Mouse (Mus musculus) 3T3-L1 (cell line): ENCODE results near the gene Gm10197.

Source experiments
- DNase-seq: peaks from one replicate; pipeline ENCODE4 v3.0.0-alpha.2; 2015; ENCODE audit warnings: low read depth, low spot score

Gm10197 gene

DNA sequence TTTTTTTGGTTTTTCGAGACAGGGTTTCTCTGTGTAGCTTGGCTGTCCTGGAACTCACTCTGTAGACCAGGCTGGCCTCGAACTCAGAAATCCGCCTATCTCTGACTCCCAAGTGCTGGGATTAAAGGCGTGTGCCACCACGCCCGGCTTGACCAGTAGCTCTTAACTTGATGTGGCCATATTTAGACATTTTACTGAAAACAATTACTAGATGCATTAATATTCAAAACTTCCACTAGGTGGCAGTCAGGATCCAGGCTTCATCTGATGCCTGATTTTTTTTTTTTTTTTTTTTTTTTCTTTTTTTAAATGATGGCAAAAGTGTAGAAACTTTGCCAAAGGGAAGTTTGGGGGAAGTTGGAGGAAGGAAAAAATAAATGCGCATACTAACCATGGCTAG is 23.0 kb upstream of the Gm10197 start:
- peak; percentile 91 for DNase-seq

DNA sequence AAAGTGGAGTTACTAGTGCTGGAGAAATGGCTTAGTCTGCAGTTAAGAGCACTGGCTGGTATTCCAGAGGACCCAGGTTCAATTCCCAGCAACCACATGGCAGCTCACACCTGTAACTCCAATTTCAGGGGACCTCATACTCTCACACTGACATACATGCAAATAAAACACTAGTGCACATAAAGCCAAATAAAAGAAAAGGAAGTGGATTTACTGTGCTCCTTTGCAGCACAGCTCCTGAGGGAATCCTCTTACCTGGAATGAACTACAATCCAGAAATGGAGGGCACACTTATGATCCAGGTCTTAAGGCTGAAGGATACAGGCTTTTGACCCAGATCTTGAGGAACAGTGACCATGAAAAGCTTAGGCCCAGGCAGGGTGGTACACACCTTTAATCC is 22.1 kb upstream of the Gm10197 start:
- no peak for DNase-seq

DNA sequence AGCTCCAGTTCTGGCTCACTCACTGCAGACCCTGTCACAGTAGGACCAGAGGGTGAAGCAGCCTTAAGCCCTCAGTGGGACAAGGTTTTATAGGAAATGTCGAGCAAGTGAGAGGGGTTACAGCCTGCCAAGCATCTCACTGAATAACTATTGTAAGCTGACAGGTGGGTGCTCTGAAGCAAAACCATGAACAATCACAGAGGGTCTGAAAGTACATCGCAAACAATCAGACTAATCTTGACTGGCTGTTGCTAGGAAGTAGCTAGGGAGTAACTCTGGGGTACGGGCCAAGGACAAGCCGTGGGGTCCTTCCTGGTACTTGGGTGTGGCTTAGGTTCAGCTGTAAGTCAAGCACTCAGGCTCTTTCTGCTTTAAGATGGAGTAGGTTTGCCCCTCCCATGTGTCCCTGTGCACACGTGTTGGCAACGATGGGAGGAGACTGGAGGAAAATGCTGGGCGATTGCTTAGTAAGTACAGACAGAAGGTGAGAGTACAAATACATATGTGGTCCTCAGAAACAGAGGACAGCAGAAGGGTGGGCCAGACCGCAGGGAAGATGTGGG is 21.3 kb upstream of the Gm10197 start:
- no peak for DNase-seq

DNA sequence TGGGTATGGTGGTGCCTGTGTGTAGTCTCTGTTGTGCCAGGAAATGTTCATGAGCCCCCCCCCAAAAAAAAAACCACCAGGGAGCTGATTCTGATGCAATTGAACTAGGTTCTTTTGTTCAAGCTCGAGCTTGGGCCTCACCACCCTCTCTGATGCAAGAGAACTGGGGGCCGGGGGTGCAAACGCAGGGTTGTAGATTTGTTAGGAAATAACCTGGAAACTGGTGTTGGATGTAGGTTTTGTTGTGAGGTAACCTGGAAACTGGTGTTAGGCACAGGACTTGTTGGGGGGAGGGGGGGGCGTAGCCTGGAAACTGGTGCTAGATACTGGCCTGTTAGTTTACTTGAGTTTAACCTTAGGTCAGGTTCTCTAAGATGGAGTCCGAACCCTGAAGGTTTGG is 20.2 kb upstream of the Gm10197 start:
- peak; percentile 35 for DNase-seq

DNA sequence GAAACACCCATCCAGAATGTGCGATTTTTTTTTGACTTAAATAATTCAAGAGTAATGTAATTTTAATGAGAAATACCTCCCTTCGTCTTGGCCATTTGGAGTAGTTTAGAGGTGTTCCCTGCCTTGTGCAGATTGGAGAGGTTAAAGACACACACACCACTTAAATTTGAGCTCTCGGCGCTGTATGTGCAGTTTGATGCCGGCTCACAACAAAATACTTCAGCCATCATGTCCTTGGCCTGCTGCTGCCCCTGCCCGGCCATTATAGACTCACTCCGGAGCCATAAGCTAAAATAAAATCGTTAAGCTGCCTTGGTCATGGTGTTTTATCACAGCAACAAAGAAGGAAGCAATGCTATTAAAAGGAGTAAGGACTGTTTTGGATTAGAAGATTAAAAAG is 19.8 kb upstream of the Gm10197 start:
- DNase-seq = peak; percentile 24

DNA sequence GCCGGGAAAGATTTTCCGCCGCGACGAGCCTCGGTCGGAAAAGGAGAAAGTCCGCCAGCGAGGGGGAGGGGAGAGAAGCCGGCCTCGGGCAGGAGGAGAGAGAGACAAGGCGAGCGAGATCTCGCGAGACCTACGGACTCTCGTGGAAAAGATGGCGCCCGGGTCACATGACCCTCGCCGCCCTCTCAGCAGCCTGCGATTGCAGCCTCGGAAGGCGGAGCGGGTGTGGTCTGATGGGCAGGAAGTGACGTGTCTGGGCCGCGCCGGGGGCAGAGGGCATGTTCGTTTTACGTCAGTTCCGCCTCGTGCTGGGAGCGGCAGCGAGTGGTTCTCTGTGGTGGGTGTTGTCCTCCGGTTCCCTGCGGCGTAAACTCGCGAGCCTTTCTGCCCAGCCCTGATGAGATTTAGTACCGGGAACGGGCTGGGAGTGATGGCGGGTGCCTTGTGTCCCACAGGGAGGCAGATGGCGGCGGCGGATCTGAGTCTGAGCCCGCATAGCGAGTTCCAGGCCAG is 19.0 kb upstream of the Gm10197 start, which contains the start of gene Smndc1:
Gene Smndc1 (minus strand): TSS at position 84 of the 513 bp plus-strand sequence.
- DNase-seq = peak; percentile 99

DNA sequence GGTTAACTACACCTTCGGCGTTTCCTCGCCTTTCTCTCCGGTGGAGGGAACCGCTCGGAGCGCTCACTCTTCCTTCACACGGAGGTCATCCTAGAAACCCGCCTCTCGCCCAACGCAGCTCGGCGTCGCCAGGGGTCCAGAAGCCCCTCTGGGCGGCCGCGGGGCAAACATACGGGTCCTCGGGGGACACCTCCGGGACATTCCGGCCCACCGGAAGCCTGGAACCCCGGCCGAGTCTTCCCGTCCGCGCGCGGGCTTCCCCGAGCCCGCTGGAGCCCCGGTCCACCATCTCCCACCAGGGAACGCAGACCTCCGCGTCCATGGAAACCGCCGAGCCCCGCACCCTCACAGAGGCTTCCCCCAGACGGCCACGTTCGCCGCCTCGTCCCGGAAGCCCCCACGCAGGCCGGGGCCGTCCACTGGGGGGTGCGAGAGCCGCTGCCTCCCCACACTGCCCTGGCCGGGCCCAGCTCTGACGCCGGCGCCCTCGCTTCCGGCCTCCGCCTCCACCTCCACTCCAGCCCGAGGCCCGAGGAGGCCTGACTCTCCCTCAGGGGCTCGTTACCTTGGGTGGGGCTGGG is 18.4 kb upstream of the Gm10197 start:
- DNase-seq = peak; percentile 25

DNA sequence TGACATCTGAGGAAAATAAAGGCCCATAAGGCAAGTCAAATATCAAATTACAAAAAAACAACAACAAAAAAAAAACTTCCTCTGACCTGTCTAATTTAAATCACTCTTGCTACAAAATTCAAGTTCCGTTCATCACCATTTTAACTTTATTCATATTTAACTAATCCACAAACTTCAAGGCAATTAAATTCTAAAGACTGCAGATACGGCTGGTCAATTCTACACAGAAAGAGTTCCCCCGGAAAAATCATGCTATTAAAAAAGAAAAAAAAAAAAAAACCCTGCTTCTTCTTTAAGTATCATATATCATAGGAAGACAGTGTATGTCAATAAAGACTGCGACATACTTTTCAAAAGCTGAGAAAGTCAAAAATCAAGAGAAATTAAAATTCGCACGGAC is 17.9 kb upstream of the Gm10197 start:
- no peak for DNase-seq

DNA sequence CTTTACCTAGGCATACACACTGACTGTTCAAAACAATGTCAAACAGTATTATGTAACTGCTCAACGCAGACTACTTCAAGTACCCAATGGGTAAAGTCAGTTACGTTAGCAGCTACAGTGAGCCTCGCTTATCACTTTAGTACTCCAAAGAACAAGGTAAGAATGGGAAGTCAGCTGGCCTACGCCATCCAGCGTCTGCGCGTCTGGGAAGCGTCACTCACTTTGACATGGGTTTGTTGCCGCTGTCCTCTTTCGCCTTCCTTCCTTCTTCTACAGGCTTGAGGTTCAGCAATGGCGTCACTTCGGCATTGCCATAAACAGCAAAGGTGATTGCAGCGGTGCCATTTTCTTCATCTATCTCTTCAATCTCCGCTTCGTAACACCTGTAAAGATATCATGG is 11.8 kb upstream of the Gm10197 start:
- no peak for DNase-seq

DNA sequence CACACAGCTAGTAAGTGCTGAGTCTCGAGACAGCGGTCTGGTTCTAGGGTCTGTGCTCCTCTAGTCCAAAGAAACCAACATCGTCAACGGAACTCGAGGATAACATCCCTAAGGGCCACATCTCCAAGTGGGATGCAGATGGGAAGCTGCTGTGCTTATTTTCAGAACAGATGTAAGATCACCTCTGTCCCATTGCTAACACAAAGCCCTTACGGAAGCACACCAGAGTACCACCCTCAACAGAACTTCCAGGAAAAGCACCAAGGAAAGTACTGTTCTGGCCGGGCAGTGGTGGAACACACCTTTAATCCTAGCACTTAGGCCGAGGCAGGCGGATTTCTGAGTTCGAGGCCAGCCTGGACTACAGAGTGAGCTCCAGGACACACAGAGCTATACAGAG is 6.9 kb upstream of the Gm10197 start:
- no peak for DNase-seq

DNA sequence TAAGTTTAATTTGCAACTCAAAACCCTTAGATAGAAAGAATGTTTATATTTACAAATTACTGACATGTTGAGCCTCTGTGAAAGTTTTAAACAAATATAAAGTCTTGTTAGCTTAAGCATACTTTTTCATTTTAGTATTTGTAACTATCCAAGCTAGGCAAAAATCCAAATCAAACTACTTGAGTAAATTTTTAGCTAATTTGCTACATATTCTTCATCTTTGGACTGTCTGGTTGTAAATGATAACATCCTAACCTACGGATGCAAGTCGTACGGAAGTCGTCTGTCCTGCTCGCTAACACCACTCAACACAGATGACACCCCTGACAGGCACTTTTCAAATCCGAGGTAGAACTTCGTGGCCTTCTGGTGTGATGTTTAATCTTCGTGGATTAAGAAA is 6.1 kb upstream of the Gm10197 start:
- no peak for DNase-seq

DNA sequence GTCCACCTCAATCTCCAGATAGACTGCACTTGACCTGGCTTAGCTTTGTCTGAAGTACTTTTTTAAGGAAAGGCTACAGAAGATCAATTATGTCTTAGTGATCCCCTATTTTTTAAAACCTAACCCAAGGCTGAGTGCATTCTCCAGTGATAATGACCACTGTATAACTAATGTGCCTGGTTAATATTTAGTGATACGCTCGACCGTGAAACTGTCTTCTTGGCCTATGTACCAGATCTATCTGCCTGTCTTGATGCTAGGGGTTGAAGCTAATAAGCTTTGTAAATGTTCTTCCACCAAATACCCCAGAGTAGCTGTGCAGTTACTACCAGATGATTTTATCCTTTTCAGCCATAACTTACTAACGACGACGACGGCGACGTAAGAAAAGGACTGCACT is 4.2 kb upstream of the Gm10197 start:
- no peak for DNase-seq

DNA sequence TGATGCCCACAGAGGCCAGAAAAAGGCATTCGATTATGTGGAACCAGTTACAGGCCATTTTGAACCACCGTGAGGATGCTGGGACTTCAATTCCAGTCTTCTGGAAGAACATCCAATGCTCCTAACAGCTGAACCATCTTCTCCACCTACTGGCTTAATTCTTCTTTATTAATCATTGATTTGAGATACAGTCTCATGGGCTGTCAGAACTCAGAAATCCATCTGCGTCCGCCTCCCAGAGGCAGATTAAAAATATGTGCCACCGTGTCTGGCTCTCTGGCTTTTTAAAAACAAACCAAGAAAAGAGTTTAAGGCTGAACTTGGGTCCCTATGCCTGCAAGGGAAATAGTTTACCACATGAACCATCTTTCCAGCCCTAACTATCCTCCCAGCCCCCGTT is 3.7 kb upstream of the Gm10197 start:
- DNase-seq = no peak

DNA sequence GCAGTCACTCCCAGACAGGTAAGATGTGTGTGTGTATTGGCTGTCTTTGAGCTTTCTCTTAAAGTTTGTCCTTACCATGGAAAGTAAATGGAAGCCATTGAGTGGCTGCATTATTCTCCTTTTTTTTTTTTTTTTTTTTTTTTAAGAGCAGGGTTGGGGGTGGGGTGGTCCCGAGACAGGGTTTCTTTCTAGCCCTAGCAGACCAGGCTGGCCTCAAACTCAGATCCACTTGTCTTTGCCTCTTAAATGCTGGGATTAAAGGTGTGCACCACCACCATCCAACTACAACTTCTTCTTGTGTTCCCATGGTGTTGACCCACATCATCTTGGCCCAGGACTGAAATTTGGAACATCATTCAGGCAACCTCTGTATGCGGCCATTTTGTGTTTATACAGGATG is 2.0 kb upstream of the Gm10197 start:
- no peak for DNase-seq

DNA sequence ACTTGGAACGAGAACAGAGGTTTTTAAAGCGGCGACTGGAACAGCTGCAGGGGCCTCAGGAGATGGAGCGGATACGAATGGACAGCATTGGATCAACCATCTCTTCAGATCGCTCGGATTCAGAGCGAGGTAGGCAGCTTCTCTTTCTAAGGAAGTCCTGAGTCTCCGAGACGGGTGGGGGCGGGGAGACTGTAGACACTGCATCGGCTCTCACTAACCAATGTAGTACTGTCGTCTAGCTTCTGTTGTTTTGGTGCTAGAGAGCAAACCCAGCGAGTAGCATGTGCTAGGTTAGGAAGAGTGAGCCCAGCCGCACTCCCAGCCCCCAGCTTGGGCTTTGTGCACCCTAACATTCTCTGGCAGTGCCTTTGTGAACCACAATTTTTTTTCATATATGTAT is 1.3 kb downstream of the Gm10197 start:
- no peak for DNase-seq

DNA sequence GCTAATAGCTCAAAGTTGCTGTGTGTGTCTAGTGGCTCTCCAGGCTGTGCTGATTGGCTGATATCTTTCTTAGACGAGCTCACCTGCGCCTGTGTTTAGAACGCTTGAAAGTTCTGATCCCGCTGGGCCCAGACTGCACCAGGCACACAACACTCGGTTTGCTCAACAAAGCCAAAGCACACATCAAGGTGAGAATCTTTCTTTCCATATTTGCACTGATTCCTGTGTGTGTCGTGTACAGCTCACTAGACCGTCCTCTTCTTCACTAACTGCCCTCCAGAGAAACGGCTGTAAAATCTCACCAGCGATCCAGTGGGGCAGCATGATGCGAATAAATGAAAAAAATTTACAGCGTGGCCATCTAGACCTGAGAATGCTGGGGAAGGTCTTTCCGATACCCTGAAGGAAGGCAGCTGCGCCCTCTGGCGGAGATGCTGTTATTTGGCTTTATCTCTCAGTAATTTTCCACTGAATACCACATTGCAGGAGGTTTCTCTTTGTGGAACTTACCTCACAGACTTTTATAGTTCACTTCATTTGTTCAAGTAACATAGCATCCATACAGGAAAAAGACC is 2.0 kb downstream of the Gm10197 start:
- DNase-seq = peak; percentile 77

DNA sequence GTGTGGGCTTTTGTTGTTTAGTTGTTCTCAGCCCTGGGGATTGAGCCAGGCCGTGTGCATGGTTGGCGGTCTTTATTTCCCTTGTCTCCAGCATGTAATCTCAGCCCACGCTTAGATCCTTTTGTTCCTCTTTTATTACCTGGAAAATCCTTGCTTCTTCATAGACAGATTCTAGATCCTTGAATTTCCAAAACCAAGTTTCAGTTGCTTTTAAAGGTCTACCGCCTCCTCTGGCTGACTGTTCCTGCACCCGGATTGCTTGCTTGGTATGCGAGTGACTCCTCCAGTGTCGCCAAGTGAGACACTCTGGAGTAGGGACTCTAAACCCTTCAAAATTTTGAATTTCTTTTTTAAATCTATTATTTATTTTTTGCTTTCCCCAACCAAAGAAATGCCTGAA is 4.7 kb downstream of the Gm10197 start:
- no peak for DNase-seq

DNA sequence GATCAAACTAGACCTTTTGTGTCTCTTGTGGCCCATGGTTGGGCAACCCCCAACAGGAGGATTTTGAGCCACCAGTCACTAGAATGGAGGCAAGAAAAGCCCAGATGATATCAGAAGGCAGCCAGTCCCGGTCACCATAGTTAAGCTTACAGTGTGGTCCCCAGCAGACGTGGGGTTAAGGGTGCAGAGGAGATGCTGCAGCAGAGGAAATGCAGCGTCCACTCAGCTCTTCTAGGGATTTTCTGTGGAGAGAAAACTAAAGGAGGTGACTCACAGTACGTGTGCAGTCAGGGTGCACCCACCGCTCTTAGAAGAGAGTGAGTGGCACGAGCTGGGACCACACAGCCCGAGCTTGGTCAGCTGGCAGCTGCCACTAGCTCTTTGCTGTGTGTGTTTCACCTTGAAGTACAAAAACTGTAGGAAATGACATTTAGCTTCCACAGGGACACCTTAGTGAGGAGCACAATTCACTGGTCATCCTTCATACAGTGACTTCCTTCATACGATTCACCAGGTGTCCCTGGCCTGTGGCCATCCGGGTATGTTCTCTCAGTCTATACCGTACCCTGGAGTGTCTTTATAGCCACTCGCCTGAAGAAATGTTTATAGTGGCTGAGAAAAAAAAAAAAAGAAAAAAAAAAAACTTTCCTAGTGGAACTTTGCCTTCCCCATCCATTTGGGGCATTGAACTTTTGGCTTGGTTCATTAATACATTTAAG is 5.3 kb downstream of the Gm10197 start:
- no peak for DNase-seq

DNA sequence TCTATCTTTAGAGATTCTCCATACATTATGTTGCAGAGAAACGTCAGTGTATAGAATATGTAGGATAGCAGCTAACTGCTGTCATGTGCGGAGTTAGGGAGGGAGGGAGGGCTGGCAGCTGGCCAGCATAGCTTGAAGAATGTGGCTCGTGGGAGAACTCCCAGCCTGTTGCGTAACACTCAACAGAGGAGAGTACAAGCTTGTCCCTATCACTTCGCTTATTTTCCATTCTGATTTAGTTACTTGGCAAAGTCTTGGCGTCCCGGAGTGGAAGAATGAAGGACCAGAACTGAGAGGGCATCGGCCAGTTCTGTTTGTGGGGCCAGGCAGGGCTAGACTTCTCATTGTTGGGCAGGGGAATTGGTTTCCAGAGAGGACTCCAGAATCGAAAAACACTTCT is 6.6 kb downstream of the Gm10197 start:
- peak; percentile 77 for DNase-seq

DNA sequence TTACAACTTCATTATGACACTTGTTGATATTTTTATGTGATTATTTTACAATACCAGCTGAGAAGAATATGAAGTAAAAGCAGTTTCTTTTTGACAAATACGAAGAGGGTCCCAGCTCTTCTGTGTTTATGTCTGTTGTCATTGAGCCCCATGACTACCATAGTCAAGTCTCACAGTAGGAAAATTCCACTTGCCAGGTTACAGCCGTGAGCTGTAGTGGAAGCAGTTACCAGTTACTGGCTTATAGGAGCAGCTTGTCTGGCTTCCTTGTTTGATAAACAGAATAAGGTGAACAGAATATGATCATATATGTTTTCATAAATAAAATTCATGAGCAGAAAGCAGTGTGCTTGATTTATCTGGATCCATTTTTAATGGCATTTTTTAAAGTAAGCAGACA is 7.0 kb downstream of the Gm10197 start:
- DNase-seq = no peak

DNA sequence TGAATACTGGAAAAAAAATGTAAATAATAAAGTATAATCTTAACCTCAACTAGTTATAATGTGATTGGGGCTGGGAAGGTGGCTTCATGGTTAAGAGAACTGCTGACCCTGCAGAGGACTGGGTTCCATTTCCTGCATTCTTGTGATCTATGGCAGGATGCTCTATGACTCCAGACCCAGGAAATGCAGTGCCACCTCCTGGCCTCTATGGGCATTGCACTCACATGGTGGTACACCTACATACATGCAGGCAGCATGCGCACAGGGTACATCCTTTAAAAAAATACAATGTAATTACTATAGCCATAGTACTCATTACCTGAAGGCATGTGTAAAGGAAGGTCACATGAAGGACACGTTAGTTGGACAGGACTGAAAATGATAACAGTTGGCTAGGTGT is 8.6 kb downstream of the Gm10197 start:
- DNase-seq = peak; percentile 60

DNA sequence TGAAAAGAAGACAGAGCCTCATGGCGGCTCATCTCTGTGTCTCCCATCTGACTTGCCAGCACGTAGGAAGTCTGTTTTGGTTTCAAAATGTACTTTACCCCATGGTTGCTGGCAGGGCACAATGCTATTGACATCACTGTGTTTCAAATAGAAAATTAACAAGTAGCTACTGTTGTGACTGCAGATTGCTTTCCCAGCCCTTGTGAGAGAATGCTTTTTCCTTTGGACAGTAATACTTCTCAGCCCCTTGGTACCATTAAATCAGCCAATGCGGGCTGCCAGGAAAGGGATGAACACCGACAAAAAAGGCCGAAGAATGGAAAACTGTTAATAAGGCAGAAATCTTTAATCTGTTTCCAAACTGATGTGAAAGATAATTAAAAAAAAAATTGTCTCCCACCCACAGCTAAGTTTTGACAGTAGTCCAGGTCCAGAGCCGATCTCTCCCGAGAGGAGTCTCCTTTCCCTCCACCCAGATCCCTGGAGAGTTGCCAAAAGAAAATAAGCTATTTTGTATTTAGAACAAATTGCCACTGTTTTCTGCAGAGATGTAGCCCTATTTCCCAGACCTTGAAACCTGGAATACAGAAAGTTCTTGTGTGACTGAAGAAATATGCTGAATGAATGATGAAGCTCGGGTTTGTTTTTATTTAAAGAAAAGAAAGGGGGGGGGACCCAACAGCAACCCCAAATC is 11.2 kb downstream of the Gm10197 start:
- no peak for DNase-seq
